Mouse (Mus musculus) lung, adult 2 months (tissue): ENCODE measurements around the gene 4930558K02Rik.

Experiments used
- CTCF ChIP-seq: fragments of 200-500 bp; IDR thresholded peaks from 2 replicates; pipeline ENCODE4 v1.5.1; 2011; ENCODE audit warnings: mild to moderate bottlenecking, low read length, control low read depth; ENCODE audit not compliant: insufficient read depth
- POLR2A ChIP-seq: fragments of 200-500 bp; IDR thresholded peaks from 2 replicates; pipeline ENCODE4 v1.6.1; 2011; ENCODE audit warnings: low read depth, mild to moderate bottlenecking, control low read depth, low read length, borderline replicate concordance; ENCODE audit errors: extremely low read depth

GRCm38 (mm10) chr1:161912940-161913647, 66.3 kb downstream of the 4930558K02Rik start:
- TF ChIP-seq CTCF (no peak), POLR2A (no peak)
